Mouse (Mus musculus) spleen, adult 2 months (tissue): ENCODE measurements at regions not wholly inside any gene's neighbourhood (a gene's known extent, or its start where the extent isn't known, plus 50 kb on each side); places are given as distances from the start of the nearest gene placed in this dataset.

Experiments
- CTCF ChIP-seq: fragments of 200-500 bp; IDR thresholded peaks from 2 replicates; pipeline ENCODE4 v1.5.1; 2011; ENCODE audit warnings: mild to moderate bottlenecking, inconsistent platforms; ENCODE audit not compliant: insufficient read depth, insufficient read length, insufficient replicate concordance; ENCODE audit errors: extremely low read depth
- POLR2A ChIP-seq: fragments of 200-500 bp; IDR thresholded peaks from 2 replicates; pipeline ENCODE4 v1.6.1; 2011; ENCODE audit warnings: low read depth, low read length, inconsistent platforms

- TF ChIP-seq CTCF, result no peak
- no peak for TF ChIP-seq POLR2A
Observed at GRCm38 (mm10) chr15:7639444-7639843, 171.2 kb upstream of the Gdnf start.
